In the genomic region with DNA sequence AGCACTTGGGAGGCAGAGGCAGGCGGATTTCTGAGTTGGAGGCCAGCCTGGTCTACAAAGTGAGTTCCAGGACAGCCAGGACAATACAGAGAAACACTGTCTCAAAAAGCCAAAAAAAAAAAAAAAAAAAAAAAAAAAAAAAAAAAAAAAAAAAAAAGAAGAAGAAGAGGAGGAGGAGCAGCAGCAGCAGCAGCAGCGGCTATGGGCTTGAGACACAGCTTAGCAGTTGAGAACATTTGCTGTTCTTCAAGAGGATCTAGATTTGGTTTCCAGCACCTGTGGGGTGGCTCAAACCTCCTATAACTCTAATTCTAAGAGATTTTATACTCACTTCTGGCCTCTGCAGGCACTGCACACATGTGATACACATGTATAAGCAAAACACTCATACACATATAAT, we compare ENCODE assay signal across 4 mouse cellular contexts. TPM values are rescaled to one million over a fixed set of nuclear protein-coding genes. Genes with fewer than 3 reads are reported as not detected.
"Had no signal": no experiment of that assay in that cellular context is flagged by ENCODE, and none has a peak within 500 bp of the region (broad histone marks: within the 10 kb centered on the region; RNA-seq: fewer than 3 reads in every experiment).

No protein-coding gene starts in this region.

RNA-seq across cellular contexts. Expression of a gene that starts 53.4 kb away (rescaled TPM):
- polyA plus RNA-seq: neural tube, embryonic 13.5 days; small intestine, adult 2 months; spleen, adult 2 months; thymus, postnatal 0 days had no signal
